Mouse (Mus musculus): ENCODE measurements around the gene 1700012B09Rik.

DNA sequence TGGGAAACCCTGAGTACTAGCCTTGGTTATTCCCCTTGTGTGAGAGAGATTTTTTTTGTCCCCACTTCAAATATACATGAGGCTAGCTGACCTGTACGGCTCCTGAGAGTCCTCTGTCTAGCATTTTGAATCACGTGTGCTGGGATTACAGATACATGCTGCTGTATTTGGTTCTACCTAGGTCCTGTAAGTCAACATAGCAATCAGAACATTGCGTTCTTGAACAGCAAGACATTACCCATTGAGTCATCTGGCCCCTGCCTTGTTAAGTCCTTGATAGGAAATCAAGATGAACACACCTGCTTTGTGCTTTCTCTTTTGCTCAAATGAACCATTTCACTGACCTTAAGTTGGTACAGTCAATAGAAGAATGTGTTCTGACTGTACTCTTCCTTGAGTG, 16.4 kb downstream of the 1700012B09Rik start:
- TF ChIP-seq POLR2A (IDR thresholded peaks at IDR 0.05; ENCODE audit: insufficient read depth, low read depth, low read length): no peak
- no peak for TF ChIP-seq CTCF (IDR thresholded peaks at IDR 0.05; ENCODE audit: insufficient read depth, low read depth, low read length)
